Mouse (Mus musculus) embryonic facial prominence, embryonic 11.5 days (tissue): ENCODE measurements around the gene Arhgap17. TPM values are rescaled to one million over a fixed set of nuclear protein-coding genes. Genes with fewer than 3 reads are reported as not detected.

ENCODE experiments used
- ATAC-seq: fragments of 200-750 bp; cut with Nextera tagmentation; replicated peaks from 2 replicates; pipeline ENCODE4 v1.8.0; 2017; ENCODE audit warnings: low read depth; ENCODE audit not compliant: insufficient number of reproducible peaks, low FRiP score, low TSS enrichment
- DNase-seq: peaks from one replicate; pipeline ENCODE4 v3.0.0-alpha.2; 2015; ENCODE audit warnings: low spot score
- H3K27ac ChIP-seq: fragments of 300-500 bp; sonication (generic); replicated peaks from 2 replicates; pipeline ENCODE4 v1.5.1; 2014; ENCODE audit warnings: mild to moderate bottlenecking, low read depth, low read length, control low read depth
- H3K27me3 ChIP-seq: fragments of 300-500 bp; sonication (generic); 2 replicates; pipeline ENCODE4 v1.6.1; 2014; ENCODE audit warnings: mild to moderate bottlenecking, low read length, moderate library complexity, mixed read lengths; ENCODE audit not compliant: control insufficient read depth, insufficient read depth
- H3K36me3 ChIP-seq: fragments of 300-500 bp; sonication (generic); replicated peaks from 2 replicates; pipeline ENCODE4 v1.6.1; 2014; ENCODE audit warnings: low read depth, mild to moderate bottlenecking, low read length, moderate library complexity, mixed read lengths; ENCODE audit not compliant: control insufficient read depth, insufficient read depth
- H3K4me1 ChIP-seq: fragments of 300-500 bp; sonication (generic); 2 replicates; pipeline ENCODE4 v1.6.1; 2014; ENCODE audit warnings: low read length, mixed read lengths; ENCODE audit not compliant: control insufficient read depth, insufficient read depth
- H3K4me2 ChIP-seq: fragments of 300-500 bp; sonication (generic); 2 replicates; pipeline ENCODE4 v1.6.1; 2014; ENCODE audit warnings: low read depth, mild to moderate bottlenecking, control low read depth, low read length, moderate library complexity
- H3K4me3 ChIP-seq: fragments of 300-500 bp; sonication (generic); 2 replicates; pipeline ENCODE4 v1.5.1; 2014; ENCODE audit warnings: low read depth, low read length, control low read depth
- H3K9ac ChIP-seq: fragments of 300-500 bp; sonication (generic); replicated peaks from 2 replicates; pipeline ENCODE4 v1.6.1; 2014; ENCODE audit warnings: mild to moderate bottlenecking, control low read depth, low read length
- H3K9me3 ChIP-seq: fragments of 300-500 bp; sonication (generic); replicated peaks from 2 replicates; pipeline ENCODE4 v1.6.1; 2016; ENCODE audit warnings: mild to moderate bottlenecking, low read length, inconsistent platforms, mixed read lengths; ENCODE audit not compliant: control insufficient read depth
- whole genome bisulfite sequencing: fragments of 180-500 bp; shearing (Covaris S2); extraction: QIAGEN DNeasy Blood & Tissue Kit; methylation state at CpG from one replicate; pipeline ENCODE4 v1.1.7; 2014; 5-methylcytosine and 5-hydroxymethylcytosine counted together
- polyA plus RNA-seq: library from polyadenylated mRNA; unstranded; fragments of >200 nt; fragmentation: Nextera tagmentation; extraction: Ambion mirVana; gene quantifications from 2 replicates; pipeline ENCODE4 v1.2.1, GENCODE M21; 2014

Arhgap17 gene
- polyA plus RNA-seq, 1 experiment from 2014 or later: 27.1 TPM

DNA sequence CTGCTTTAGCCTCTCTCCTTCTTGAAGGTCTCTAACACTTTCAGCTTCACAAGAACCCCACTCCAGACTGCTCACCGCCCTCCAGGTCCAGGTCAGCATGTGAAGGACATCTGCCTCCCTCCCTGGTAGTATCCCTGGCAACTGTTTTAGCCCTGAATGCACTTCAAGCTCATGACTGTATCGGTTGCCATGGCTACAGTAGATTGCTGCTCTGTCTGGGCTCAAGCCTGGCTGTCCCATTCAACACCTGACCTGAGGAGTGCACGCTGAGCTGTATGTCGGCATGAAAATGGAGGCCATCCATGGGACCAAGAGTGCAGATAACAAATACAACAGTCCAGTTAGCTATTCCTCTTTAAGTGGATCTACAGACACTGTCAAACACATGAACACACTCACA, 131.1 kb downstream of the Arhgap17 start:
- H3K36me3 ChIP-seq: no peaks in the 10 kb centered on the region
- no peak overlapping the region for H3K27ac ChIP-seq
- DNase-seq: no peak
- no peak overlapping the region for H3K4me2 ChIP-seq
- WGBS: 75% methylated on average over 4 of the region's 4 CpGs
- no peaks in the 10 kb centered on the region for H3K4me1 ChIP-seq
- H3K27me3 ChIP-seq: no peaks in the 10 kb centered on the region
- no peak overlapping the region for H3K4me3 ChIP-seq
- 0 out of 2 replicates have a peak, but pooled peaks have one; percentile 9 for ATAC-seq
- no peaks in the 10 kb centered on the region for H3K9me3 ChIP-seq
- no peak overlapping the region for H3K9ac ChIP-seq

DNA sequence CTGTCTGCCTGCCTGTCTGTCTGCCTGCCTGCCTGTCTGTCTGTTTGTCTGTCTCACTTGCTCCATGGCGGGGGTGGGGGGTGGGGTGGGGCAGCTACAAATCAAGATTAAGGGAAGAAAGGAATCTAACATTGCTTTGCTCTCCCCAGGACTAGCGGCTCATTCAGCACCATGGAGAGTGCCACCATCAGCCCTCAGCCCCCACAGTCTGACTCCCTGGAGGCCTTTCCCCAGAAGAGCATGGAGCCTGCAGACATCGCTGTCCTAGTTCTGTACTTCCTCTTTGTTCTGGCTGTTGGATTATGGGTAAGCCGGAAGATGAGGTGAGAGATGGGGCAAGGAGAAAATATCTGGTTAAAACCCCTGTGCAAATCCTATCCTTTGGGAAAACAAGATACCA, 134.3 kb downstream of the Arhgap17 start:
- H3K36me3 ChIP-seq: no peaks in the 10 kb centered on the region
- no peaks in the 10 kb centered on the region for H3K27me3 ChIP-seq
- 32% methylated on average over 4 of the region's 4 CpGs for WGBS
- no peak overlapping the region for H3K4me2 ChIP-seq
- H3K4me1 ChIP-seq: no peaks in the 10 kb centered on the region
- H3K9ac ChIP-seq: no peak overlapping the region
- ATAC-seq: no peak
- DNase-seq: peak; percentile 71
- no peak overlapping the region for H3K27ac ChIP-seq
- H3K9me3 ChIP-seq: no peaks in the 10 kb centered on the region
- H3K4me3 ChIP-seq: no peak overlapping the region

Other genes with a start within 250 kb of the Arhgap17 start
- 44.3 and 45.9 TPM in 2 replicates for gene Tnrc6a, start 246.0 kb downstream of the Arhgap17 start, polyA plus RNA-seq
- 1.1 TPM in 1 of 2 replicates, not detected in the other for gene Slc5a11, start 155.1 kb downstream of the Arhgap17 start, polyA plus RNA-seq
- 68.7 and 74.1 TPM in 2 replicates for gene Lcmt1, start 131 bp downstream of the Arhgap17 start, polyA plus RNA-seq
- 0.71 and 1.0 TPM in 2 replicates for gene Aqp8, start 92.4 kb upstream of the Arhgap17 start, polyA plus RNA-seq
- 5.3 and 7.2 TPM in 2 replicates for gene Zkscan2, start 130.5 kb upstream of the Arhgap17 start, polyA plus RNA-seq